Mouse (Mus musculus): ENCODE data around the gene Pla2g4a. TPM values are rescaled to one million over a fixed set of nuclear protein-coding genes. Genes with fewer than 3 reads are reported as not detected.

Gene Pla2g4a
- polyA plus RNA-seq, 2 experiments = 3.9 to 8.2 TPM

- WGBS (ENCODE audit: insufficient replicate concordance) = 34% methylated on average over 6 of the region's 6 CpGs
- no peak for ATAC-seq (ENCODE audit: insufficient read depth)
Measured at GRCm38 (mm10) chr1:149954026-149954425, 7.1 kb downstream of the Pla2g4a start.

GRCm38 (mm10) chr1:149952050-149952449 is 9.0 kb downstream of the Pla2g4a start:
- DNase-seq (ENCODE audit: low read depth in 3 of 3, low spot score in 3 of 3) (no peak), ATAC-seq (ENCODE audit: insufficient read depth) (no peak)
- Histone ChIP-seq H3K4me2 (ENCODE audit: low read depth) (no peak overlapping the region), H3K27ac (no peak overlapping the region), H3K27me3 (ENCODE audit: control insufficient read depth, insufficient read depth, low read length) (no peaks in the 10 kb centered on the region), H3K9me3 (ENCODE audit: control insufficient read depth, low read length) (no peaks in the 10 kb centered on the region), H3K4me3 (ENCODE audit: insufficient read depth in 1 of 2, low read depth in 2 of 2, low read length in 2 of 2) (no peak overlapping the region), H3K36me3 (replicated peaks; ENCODE audit: control insufficient read depth, insufficient read depth, low read depth) (no peaks in the 10 kb centered on the region), H3K4me1 (replicated peaks; ENCODE audit: control insufficient read depth in 2 of 2, insufficient read depth in 2 of 2, low read length in 1 of 2) (peaks cover 8 to 17% of the 10 kb centered on the region in 2 experiments; a peak in 3 of 4 replicates), H3K9ac (replicated peaks) (no peak overlapping the region)
- TF ChIP-seq EP300 (IDR thresholded peaks at IDR 0.05; ENCODE audit: low read depth) = no peak
- TF ChIP-seq CTCF (IDR thresholded peaks at IDR 0.05; ENCODE audit: low read depth) = no peak

More at GRCm38 (mm10) chr1:149954026-149954425, 7.1 kb downstream of the Pla2g4a start:
- Histone ChIP-seq H3K27me3 (ENCODE audit: control insufficient read depth, insufficient read depth, low read length) (no peaks in the 10 kb centered on the region), H3K27ac (no peak overlapping the region), H3K4me1 (replicated peaks; ENCODE audit: control insufficient read depth in 2 of 2, insufficient read depth in 2 of 2, low read length in 1 of 2) (peaks cover 1 to 8% of the 10 kb centered on the region in 2 experiments; a peak in 3 of 4 replicates), H3K9me3 (ENCODE audit: control insufficient read depth, low read length) (no peaks in the 10 kb centered on the region), H3K4me3 (ENCODE audit: insufficient read depth in 1 of 2, low read depth in 2 of 2, low read length in 2 of 2) (no peak overlapping the region), H3K36me3 (replicated peaks; ENCODE audit: control insufficient read depth, insufficient read depth, low read depth) (no peaks in the 10 kb centered on the region), H3K4me2 (ENCODE audit: low read depth) (no peak overlapping the region), H3K9ac (replicated peaks) (no peak overlapping the region)
- no peak for DNase-seq (ENCODE audit: low read depth in 3 of 3, low spot score in 3 of 3)
- TF ChIP-seq CTCF (IDR thresholded peaks at IDR 0.05; ENCODE audit: low read depth) (no peak), EP300 (IDR thresholded peaks at IDR 0.05; ENCODE audit: low read depth) (no peak)

GRCm38 (mm10) chr1:149950656-149951055 is 10.4 kb downstream of the Pla2g4a start:
- WGBS (ENCODE audit: insufficient replicate concordance) = 53% methylated on average over 3 of the region's 3 CpGs
- H3K27ac ChIP-seq = no peak overlapping the region
- H3K4me2 ChIP-seq (ENCODE audit: low read depth) = no peak overlapping the region
- H3K36me3 ChIP-seq (replicated peaks; ENCODE audit: control insufficient read depth, insufficient read depth, low read depth) = no peaks in the 10 kb centered on the region
- TF ChIP-seq CTCF (IDR thresholded peaks at IDR 0.05; ENCODE audit: low read depth) = no peak
- no peak for TF ChIP-seq EP300 (IDR thresholded peaks at IDR 0.05; ENCODE audit: low read depth)
- H3K9me3 ChIP-seq (ENCODE audit: control insufficient read depth, low read length) = no peaks in the 10 kb centered on the region
- no peak for ATAC-seq (ENCODE audit: insufficient read depth)
- no peak overlapping the region for H3K9ac ChIP-seq (replicated peaks)
- H3K27me3 ChIP-seq (ENCODE audit: control insufficient read depth, insufficient read depth, low read length) = no peaks in the 10 kb centered on the region
- no peak overlapping the region for H3K4me3 ChIP-seq (ENCODE audit: insufficient read depth in 1 of 2, low read depth in 2 of 2, low read length in 2 of 2)
- DNase-seq (ENCODE audit: low read depth in 3 of 3, low spot score in 3 of 3) = no peak
- peaks cover 8 to 21% of the 10 kb centered on the region in 2 experiments; a peak in 3 of 4 replicates for H3K4me1 ChIP-seq (replicated peaks; ENCODE audit: control insufficient read depth in 2 of 2, insufficient read depth in 2 of 2, low read length in 1 of 2)

- no peak for TF ChIP-seq CTCF (IDR thresholded peaks at IDR 0.05; ENCODE audit: low read depth)
- TF ChIP-seq EP300 (IDR thresholded peaks at IDR 0.05; ENCODE audit: low read depth) = no peak
- no peak overlapping the region for H3K4me2 ChIP-seq (ENCODE audit: low read depth)
- H3K9me3 ChIP-seq (ENCODE audit: control insufficient read depth, low read length) = no peaks in the 10 kb centered on the region
- H3K4me1 ChIP-seq (replicated peaks; ENCODE audit: control insufficient read depth in 2 of 2, insufficient read depth in 2 of 2, low read length in 1 of 2) = peaks cover 8 to 19% of the 10 kb centered on the region in 2 experiments; a peak in 3 of 4 replicates
- ATAC-seq (ENCODE audit: insufficient read depth) (no peak), DNase-seq (ENCODE audit: low read depth in 3 of 3, low spot score in 3 of 3) (no peak)
- H3K4me3 ChIP-seq (ENCODE audit: insufficient read depth in 1 of 2, low read depth in 2 of 2, low read length in 2 of 2) = no peak overlapping the region
- 62% methylated on average over 1 of the region's 1 CpGs for WGBS (ENCODE audit: insufficient replicate concordance)
- H3K9ac ChIP-seq (replicated peaks) = no peak overlapping the region
- H3K27me3 ChIP-seq (ENCODE audit: control insufficient read depth, insufficient read depth, low read length) = no peaks in the 10 kb centered on the region
- H3K27ac ChIP-seq = no peak overlapping the region
- H3K36me3 ChIP-seq (replicated peaks; ENCODE audit: control insufficient read depth, insufficient read depth, low read depth) = no peaks in the 10 kb centered on the region
Measured at GRCm38 (mm10) chr1:149950254-149950653, 10.8 kb downstream of the Pla2g4a start.

- Histone ChIP-seq H3K36me3 (replicated peaks; ENCODE audit: control insufficient read depth, insufficient read depth, low read depth) (no peaks in the 10 kb centered on the region), H3K9me3 (ENCODE audit: control insufficient read depth, low read length) (no peaks in the 10 kb centered on the region), H3K27me3 (ENCODE audit: control insufficient read depth, insufficient read depth, low read length) (no peaks in the 10 kb centered on the region), H3K9ac (replicated peaks) (no peak overlapping the region), H3K4me1 (replicated peaks; ENCODE audit: control insufficient read depth in 2 of 2, insufficient read depth in 2 of 2, low read length in 1 of 2) (peaks cover 8 to 19% of the 10 kb centered on the region in 2 experiments; a peak in 3 of 4 replicates), H3K4me2 (ENCODE audit: low read depth) (no peak overlapping the region), H3K27ac (no peak overlapping the region), H3K4me3 (ENCODE audit: insufficient read depth in 1 of 2, low read depth in 2 of 2, low read length in 2 of 2) (no peak overlapping the region)
- DNase-seq (ENCODE audit: low read depth in 3 of 3, low spot score in 3 of 3) = no peak
- TF ChIP-seq CTCF (IDR thresholded peaks at IDR 0.05; ENCODE audit: low read depth) = no peak
- no peak for TF ChIP-seq EP300 (IDR thresholded peaks at IDR 0.05; ENCODE audit: low read depth)
- ATAC-seq (ENCODE audit: insufficient read depth) = no peak
- 76% methylated on average over 1 of the region's 1 CpGs for WGBS (ENCODE audit: insufficient replicate concordance)
Measured at GRCm38 (mm10) chr1:149949334-149949733, 11.8 kb downstream of the Pla2g4a start.
